Mouse (Mus musculus): ENCODE data around the gene Maml1. TPM values are rescaled to one million over a fixed set of nuclear protein-coding genes. Genes with fewer than 3 reads are reported as not detected.

Maml1 gene
- polyA plus RNA-seq (2016; fragmentation: Nextera tagmentation; extraction: Ambion mirVana) = 4.7 and 5.9 TPM in 2 replicates

GRCm38 (mm10) chr11:50292190-50292855 is at the start of gene Maml1:
Maml1 (minus strand) TSS chr11:50292311.
- WGBS = under 1% methylated on average over 45 of the region's 45 CpGs
- Histone ChIP-seq H3K36me3 (peaks cover 71% of the 10 kb centered on the region), H3K27me3 (ENCODE audit: insufficient read depth, poor library complexity, severe bottlenecking) (no peaks in the 10 kb centered on the region), H3K9me3 (no peaks in the 10 kb centered on the region), H3K27ac (peak within 1 kb of the TSS; percentile 99), H3K4me1 (replicated peaks) (peaks cover 26% of the 10 kb centered on the region), H3K4me3 (peak within 1 kb of the TSS; percentile 97)
- DNase-seq (ENCODE audit: low spot score) = peak; percentile 98

- no peak for DNase-seq (ENCODE audit: low spot score)
- no peak overlapping the region for H3K4me3 ChIP-seq
- 82% methylated on average over 4 of the region's 4 CpGs for WGBS
- H3K36me3 ChIP-seq = no peaks in the 10 kb centered on the region
- H3K27me3 ChIP-seq (ENCODE audit: insufficient read depth, poor library complexity, severe bottlenecking) = no peaks in the 10 kb centered on the region
- H3K4me1 ChIP-seq (replicated peaks) = no peaks in the 10 kb centered on the region
- H3K9me3 ChIP-seq = no peaks in the 10 kb centered on the region
- no peak overlapping the region for H3K27ac ChIP-seq
Measured at GRCm38 (mm10) chr11:50336891-50337290, 44.8 kb upstream of the Maml1 start.

GRCm38 (mm10) chr11:50336126-50336525 is 44.0 kb upstream of the Maml1 start:
- DNase-seq (ENCODE audit: low spot score) = no peak
- no peaks in the 10 kb centered on the region for H3K27me3 ChIP-seq (ENCODE audit: insufficient read depth, poor library complexity, severe bottlenecking)
- no peak overlapping the region for H3K4me3 ChIP-seq
- 50% methylated on average over 1 of the region's 1 CpGs for WGBS
- H3K9me3 ChIP-seq = no peaks in the 10 kb centered on the region
- H3K4me1 ChIP-seq (replicated peaks) = no peaks in the 10 kb centered on the region
- no peaks in the 10 kb centered on the region for H3K36me3 ChIP-seq
- H3K27ac ChIP-seq = no peak overlapping the region

GRCm38 (mm10) chr11:50333181-50333580 is 41.1 kb upstream of the Maml1 start:
- H3K4me3 ChIP-seq = no peak overlapping the region
- no peak for DNase-seq (ENCODE audit: low spot score)
- H3K9me3 ChIP-seq = no peaks in the 10 kb centered on the region
- H3K36me3 ChIP-seq = peaks cover 11% of the 10 kb centered on the region
- H3K4me1 ChIP-seq (replicated peaks) = no peaks in the 10 kb centered on the region
- no peak overlapping the region for H3K27ac ChIP-seq
- no peaks in the 10 kb centered on the region for H3K27me3 ChIP-seq (ENCODE audit: insufficient read depth, poor library complexity, severe bottlenecking)
- 90% methylated on average over 3 of the region's 3 CpGs for WGBS

- Histone ChIP-seq H3K4me3 (no peak overlapping the region), H3K9me3 (no peaks in the 10 kb centered on the region), H3K27me3 (ENCODE audit: insufficient read depth, poor library complexity, severe bottlenecking) (no peaks in the 10 kb centered on the region), H3K27ac (no peak overlapping the region), H3K4me1 (replicated peaks) (peaks cover 12% of the 10 kb centered on the region), H3K36me3 (peaks cover 13% of the 10 kb centered on the region)
- DNase-seq (ENCODE audit: low spot score) = no peak
- 91% methylated on average over 1 of the region's 1 CpGs for WGBS
Measured at GRCm38 (mm10) chr11:50329378-50329777, 37.3 kb upstream of the Maml1 start.

- WGBS = 90% methylated on average over 3 of the region's 3 CpGs
- Histone ChIP-seq H3K36me3 (peaks cover 20% of the 10 kb centered on the region), H3K9me3 (no peaks in the 10 kb centered on the region), H3K27me3 (ENCODE audit: insufficient read depth, poor library complexity, severe bottlenecking) (no peaks in the 10 kb centered on the region), H3K27ac (no peak overlapping the region), H3K4me3 (no peak overlapping the region), H3K4me1 (replicated peaks) (peaks cover 23% of the 10 kb centered on the region)
- DNase-seq (ENCODE audit: low spot score) = no peak
Measured at GRCm38 (mm10) chr11:50328075-50328625, 36.0 kb upstream of the Maml1 start.

GRCm38 (mm10) chr11:50326302-50326966 is 34.3 kb upstream of the Maml1 start:
- DNase-seq (ENCODE audit: low spot score) = no peak
- H3K27ac ChIP-seq = peak overlapping the region; percentile 100
- H3K9me3 ChIP-seq = no peaks in the 10 kb centered on the region
- peaks cover 23% of the 10 kb centered on the region for H3K36me3 ChIP-seq
- H3K27me3 ChIP-seq (ENCODE audit: insufficient read depth, poor library complexity, severe bottlenecking) = no peaks in the 10 kb centered on the region
- peak overlapping the region; percentile 96 for H3K4me3 ChIP-seq
- peaks cover 38% of the 10 kb centered on the region for H3K4me1 ChIP-seq (replicated peaks)
- WGBS = 9% methylated on average over 7 of the region's 7 CpGs

- H3K36me3 ChIP-seq = peaks cover 23% of the 10 kb centered on the region
- peak within 1 kb of the TSS; percentile 100 for H3K27ac ChIP-seq
- H3K4me1 ChIP-seq (replicated peaks) = peaks cover 38% of the 10 kb centered on the region
- H3K27me3 ChIP-seq (ENCODE audit: insufficient read depth, poor library complexity, severe bottlenecking) = no peaks in the 10 kb centered on the region
- H3K4me3 ChIP-seq = peak within 1 kb of the TSS; percentile 96
- under 1% methylated on average over 64 of the region's 64 CpGs for WGBS
- DNase-seq (ENCODE audit: low spot score) = peak; percentile 99
- H3K9me3 ChIP-seq = no peaks in the 10 kb centered on the region
Measured at GRCm38 (mm10) chr11:50325496-50326301, 33.6 kb upstream of the Maml1 start, which contains the start of gene Canx. Canx (minus strand) TSS chr11:50325673.

- Histone ChIP-seq H3K4me1 (replicated peaks) (peaks cover 38% of the 10 kb centered on the region), H3K36me3 (peaks cover 28% of the 10 kb centered on the region), H3K4me3 (peak overlapping the region; percentile 96), H3K27ac (peak overlapping the region; percentile 100), H3K9me3 (no peaks in the 10 kb centered on the region), H3K27me3 (ENCODE audit: insufficient read depth, poor library complexity, severe bottlenecking) (no peaks in the 10 kb centered on the region)
- 2% methylated on average over 34 of the region's 34 CpGs for WGBS
- DNase-seq (ENCODE audit: low spot score) = no peak
Measured at GRCm38 (mm10) chr11:50324751-50325471, 32.8 kb upstream of the Maml1 start.

- DNase-seq (ENCODE audit: low spot score) = no peak
- Histone ChIP-seq H3K27me3 (ENCODE audit: insufficient read depth, poor library complexity, severe bottlenecking) (no peaks in the 10 kb centered on the region), H3K4me1 (replicated peaks) (peaks cover 38% of the 10 kb centered on the region), H3K9me3 (no peaks in the 10 kb centered on the region), H3K4me3 (peak overlapping the region; percentile 96), H3K27ac (no peak overlapping the region), H3K36me3 (peaks cover 35% of the 10 kb centered on the region)
- 65% methylated on average over 1 of the region's 1 CpGs for WGBS
Measured at GRCm38 (mm10) chr11:50323843-50324242, 31.7 kb upstream of the Maml1 start.

- Histone ChIP-seq H3K4me3 (peak overlapping the region; percentile 96; the same call in 1 of the 2 replicates), H3K27ac (no peak overlapping the region), H3K36me3 (peaks cover 35% of the 10 kb centered on the region), H3K27me3 (ENCODE audit: insufficient read depth, poor library complexity, severe bottlenecking) (no peaks in the 10 kb centered on the region), H3K4me1 (replicated peaks) (peaks cover 38% of the 10 kb centered on the region), H3K9me3 (no peaks in the 10 kb centered on the region)
- DNase-seq (ENCODE audit: low spot score) = no peak
Measured at GRCm38 (mm10) chr11:50322345-50322744, 30.2 kb upstream of the Maml1 start.

GRCm38 (mm10) chr11:50321239-50321638 is 29.1 kb upstream of the Maml1 start:
- no peak overlapping the region for H3K4me3 ChIP-seq
- peaks cover 46% of the 10 kb centered on the region for H3K36me3 ChIP-seq
- H3K27ac ChIP-seq = no peak overlapping the region
- no peaks in the 10 kb centered on the region for H3K27me3 ChIP-seq (ENCODE audit: insufficient read depth, poor library complexity, severe bottlenecking)
- no peaks in the 10 kb centered on the region for H3K9me3 ChIP-seq
- DNase-seq (ENCODE audit: low spot score) = no peak
- 95% methylated on average over 6 of the region's 6 CpGs for WGBS
- H3K4me1 ChIP-seq (replicated peaks) = peaks cover 32% of the 10 kb centered on the region

All from hindbrain, embryonic 10.5 days (tissue).